Mouse (Mus musculus): ENCODE results near the gene Retn.

The Retn gene

GRCm38 (mm10) chr8:3660889-3661288, 5.3 kb downstream of the Retn start:
- no peak for DNase-seq (ENCODE audit: low read depth, low spot score)

GRCm38 (mm10) chr8:3664405-3664804, 8.8 kb downstream of the Retn start:
- DNase-seq (ENCODE audit: low read depth, low spot score): no peak

GRCm38 (mm10) chr8:3665507-3665906, 9.9 kb downstream of the Retn start, which contains the start of gene Mcemp1:
TSS of gene Mcemp1 (plus strand) at chr8:3665754.
- DNase-seq (ENCODE audit: low read depth, low spot score): no peak

GRCm38 (mm10) chr8:3670388-3670787, 14.8 kb downstream of the Retn start:
- no peak for DNase-seq (ENCODE audit: low read depth, low spot score)

- peak; percentile 85 for DNase-seq (ENCODE audit: low read depth, low spot score)
These were observed 16.5 kb downstream of the Retn start, which contains the start of gene Fcor for GRCm38 (mm10) chr8:3671980-3672491. TSS of gene Fcor (minus strand) at chr8:3672362.

- no peak for DNase-seq (ENCODE audit: low read depth, low spot score)
These were observed 19.1 kb downstream of the Retn start for GRCm38 (mm10) chr8:3674671-3675070.

GRCm38 (mm10) chr8:3676131-3676992, 20.8 kb downstream of the Retn start, which contains the start of gene Trappc5:
TSS of gene Trappc5 (plus strand) at chr8:3676299.
- DNase-seq (ENCODE audit: low read depth, low spot score): peak; percentile 91

GRCm38 (mm10) chr8:3676993-3677579, 21.5 kb downstream of the Retn start:
- DNase-seq (ENCODE audit: low read depth, low spot score): no peak

- no peak for DNase-seq (ENCODE audit: low read depth, low spot score)
These were observed 23.3 kb downstream of the Retn start for GRCm38 (mm10) chr8:3678831-3679230.

GRCm38 (mm10) chr8:3679236-3679635, 23.7 kb downstream of the Retn start:
- no peak for DNase-seq (ENCODE audit: low read depth, low spot score)

- no peak for DNase-seq (ENCODE audit: low read depth, low spot score)
These were observed 24.1 kb downstream of the Retn start for GRCm38 (mm10) chr8:3679656-3680055.

GRCm38 (mm10) chr8:3682435-3682834, 26.9 kb downstream of the Retn start:
- no peak for DNase-seq (ENCODE audit: low read depth, low spot score)

GRCm38 (mm10) chr8:3683408-3684176, 28.0 kb downstream of the Retn start:
- DNase-seq (ENCODE audit: low read depth, low spot score): no peak

GRCm38 (mm10) chr8:3684530-3684929, 29.0 kb downstream of the Retn start:
- no peak for DNase-seq (ENCODE audit: low read depth, low spot score)

GRCm38 (mm10) chr8:3685422-3685821, 29.9 kb downstream of the Retn start:
- no peak for DNase-seq (ENCODE audit: low read depth, low spot score)

- no peak for DNase-seq (ENCODE audit: low read depth, low spot score)
These were observed 32.0 kb downstream of the Retn start for GRCm38 (mm10) chr8:3687537-3687936.

- DNase-seq (ENCODE audit: low read depth, low spot score): no peak
These were observed 35.2 kb downstream of the Retn start for GRCm38 (mm10) chr8:3690774-3691173.

- DNase-seq (ENCODE audit: low read depth, low spot score): no peak
These were observed 38.6 kb downstream of the Retn start, which contains the start of gene Fcer2a for GRCm38 (mm10) chr8:3694121-3694520. TSS of gene Fcer2a (minus strand) at chr8:3694175.

- no peak for DNase-seq (ENCODE audit: low read depth, low spot score)
These were observed 45.9 kb downstream of the Retn start for GRCm38 (mm10) chr8:3701491-3701890.

GRCm38 (mm10) chr8:3705711-3706110, 50.1 kb downstream of the Retn start:
- DNase-seq (ENCODE audit: low read depth, low spot score): no peak

GRCm38 (mm10) chr8:3707611-3708010, 52.0 kb downstream of the Retn start:
- DNase-seq (ENCODE audit: low read depth, low spot score): no peak

All from forelimb bud, embryonic 11.5 days (tissue).